Mouse (Mus musculus): ENCODE measurements around the gene Slc28a3.

The Slc28a3 gene

DNA sequence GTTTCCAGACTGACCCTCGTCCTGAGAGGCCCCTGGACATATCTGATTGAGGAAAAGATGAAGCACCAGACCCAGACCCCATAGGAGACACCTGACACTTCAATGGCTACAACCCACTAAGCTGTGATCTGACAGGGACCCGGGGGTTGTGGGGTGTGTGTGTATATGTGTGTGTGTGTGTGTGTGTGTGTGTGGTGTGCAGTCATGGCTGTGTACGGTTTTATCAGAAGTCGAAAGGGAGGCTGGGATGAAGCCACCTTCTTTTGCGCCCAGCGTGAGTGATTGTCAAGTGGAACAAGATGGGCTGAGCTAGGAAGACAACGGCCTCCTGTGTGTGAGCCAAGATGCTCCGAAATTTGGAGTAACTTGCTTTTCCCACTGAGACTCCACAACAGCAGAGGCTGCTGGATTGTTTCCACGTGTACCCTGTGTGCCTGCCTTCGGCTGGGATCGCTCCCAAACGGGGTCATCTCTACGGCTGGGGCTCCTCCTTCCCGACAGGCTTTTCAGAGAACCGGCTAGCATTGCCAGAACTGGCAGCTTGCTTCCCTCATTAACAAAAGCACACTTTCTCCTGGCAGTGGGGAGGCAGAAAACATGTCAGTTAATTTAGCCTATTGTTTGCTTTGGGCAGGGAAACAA is 50.1 kb downstream of the Slc28a3 start:
- no peak for DNase-seq

DNA sequence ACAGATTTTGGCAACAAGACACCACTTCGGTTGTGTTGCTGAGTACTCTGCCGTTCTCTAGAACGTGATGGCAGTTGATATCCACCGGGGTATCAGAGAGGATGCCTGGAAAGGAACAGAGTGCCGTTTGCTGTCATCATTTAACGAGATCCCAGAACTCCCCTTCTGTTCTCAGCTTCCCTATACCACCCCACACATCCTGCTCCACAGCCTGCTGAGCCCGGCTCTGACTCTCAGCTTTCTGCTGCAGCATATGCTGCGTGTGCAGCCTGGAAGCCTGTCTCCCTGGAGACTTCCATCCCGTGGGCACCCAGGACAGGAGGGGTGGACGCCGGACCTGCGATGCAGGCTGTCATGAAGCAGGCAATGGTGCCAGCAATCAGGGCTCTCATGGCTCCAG is 52.5 kb downstream of the Slc28a3 start:
- DNase-seq = no peak

DNA sequence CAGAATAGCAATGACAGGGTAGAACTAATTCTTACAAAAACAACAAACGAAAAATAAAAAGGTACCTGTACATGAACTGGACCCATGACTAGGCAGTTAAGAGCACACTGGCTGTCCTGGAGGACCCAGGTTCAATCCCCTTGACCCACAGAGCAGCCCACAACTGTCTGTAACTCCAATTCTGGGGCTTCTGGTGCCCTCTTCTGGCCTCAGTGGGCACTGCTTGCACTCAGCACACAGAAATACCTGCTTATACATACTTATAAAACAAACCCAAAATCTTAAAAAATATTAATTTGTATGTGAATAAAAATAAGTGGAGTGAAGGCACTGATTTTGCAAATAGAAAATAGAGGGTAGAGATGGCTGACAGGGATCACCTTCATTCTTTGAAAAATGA is 54.7 kb downstream of the Slc28a3 start:
- DNase-seq = no peak

DNA sequence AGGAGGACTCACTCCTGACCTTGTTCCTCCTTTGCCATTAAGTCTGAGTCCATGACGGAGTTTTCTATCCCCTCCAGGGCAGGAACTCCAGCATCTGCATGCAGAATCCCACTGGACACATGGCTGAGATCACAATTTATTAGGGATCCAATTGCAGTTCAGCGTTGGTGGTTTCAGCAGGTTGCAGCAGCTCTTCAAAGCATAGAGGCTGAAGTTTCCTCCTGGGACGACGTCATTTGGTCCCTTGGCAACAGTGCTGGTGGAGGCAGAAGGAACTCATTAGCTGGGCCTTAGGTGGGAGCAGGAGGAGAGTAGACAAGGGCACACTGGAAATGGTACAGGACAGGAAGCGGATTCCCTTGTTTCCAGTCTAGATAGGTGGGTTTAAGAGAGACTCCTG is 55.1 kb downstream of the Slc28a3 start:
- DNase-seq = no peak

DNA sequence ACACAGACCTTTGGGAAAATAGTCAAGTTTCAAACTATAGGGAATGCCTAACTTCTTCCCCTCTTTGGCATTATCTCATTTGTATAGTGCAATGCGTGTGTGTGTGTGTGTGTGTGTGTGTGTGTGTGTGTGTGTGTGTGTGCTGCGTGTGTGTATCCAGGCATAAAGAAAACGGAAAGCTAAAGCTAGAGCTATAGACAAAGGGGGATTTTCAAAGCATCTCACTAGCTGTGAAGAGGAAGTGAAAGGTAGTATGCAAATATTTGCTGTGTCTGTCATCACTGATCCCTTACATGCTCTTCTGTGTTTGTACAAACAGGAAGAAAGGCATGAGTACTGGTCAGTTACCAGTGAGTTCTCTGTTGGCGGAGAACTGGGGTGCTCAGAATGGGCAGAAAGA is 58.8 kb downstream of the Slc28a3 start:
- no peak for DNase-seq

DNA sequence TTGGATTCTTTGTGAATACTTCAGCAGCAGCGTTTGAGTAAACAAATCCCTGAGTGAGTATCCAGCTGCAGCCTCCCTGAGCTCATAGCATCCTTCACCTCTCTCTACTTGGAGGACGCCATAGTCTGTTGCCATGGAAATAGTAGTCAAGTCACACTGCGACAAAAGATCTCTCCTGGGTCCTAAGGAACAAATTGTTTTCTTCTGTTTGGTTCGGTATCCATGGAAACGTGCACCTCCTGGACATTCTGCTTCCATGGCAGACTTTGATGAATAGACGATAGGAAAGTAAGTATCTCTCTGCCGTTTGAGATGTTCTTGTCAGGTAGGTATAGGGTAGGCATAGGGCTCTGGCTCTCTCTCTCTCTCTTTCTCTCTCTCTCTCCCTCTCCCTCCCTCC is 63.1 kb downstream of the Slc28a3 start:
- no peak for DNase-seq

DNA sequence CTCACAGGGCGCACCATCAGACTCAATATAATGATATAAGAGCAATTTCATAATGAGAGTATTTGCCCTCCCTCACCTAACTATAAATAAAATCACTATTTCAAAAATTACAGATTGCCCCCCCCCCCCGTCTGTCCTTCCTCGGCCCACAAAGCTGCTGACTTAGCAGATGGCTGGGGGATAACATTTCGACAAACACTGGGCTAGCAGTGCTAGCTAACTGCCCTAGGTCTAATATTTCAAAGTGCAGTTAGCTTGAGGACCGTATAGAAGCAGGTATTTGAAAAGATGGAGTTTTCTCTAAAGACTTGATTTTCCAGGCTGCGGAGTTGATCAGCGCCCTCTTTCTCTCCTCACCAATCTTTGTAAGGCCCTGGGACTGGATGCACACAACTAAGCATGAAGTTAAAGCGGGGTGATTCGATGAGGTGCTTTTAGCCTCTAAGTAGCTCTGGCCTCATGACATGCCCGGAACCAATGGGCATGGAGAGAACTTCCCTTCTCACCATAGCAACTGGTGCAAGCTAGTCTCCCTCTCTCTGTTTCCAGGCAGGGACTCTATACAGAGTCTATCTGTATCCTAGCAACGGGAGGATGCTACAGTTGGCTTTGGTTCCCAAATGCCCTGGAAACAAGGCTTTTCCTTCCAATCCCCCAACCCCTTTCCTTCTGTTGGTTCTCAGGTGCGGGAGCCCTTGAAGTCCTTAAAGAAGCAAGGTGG is 66.8 kb downstream of the Slc28a3 start:
- DNase-seq = no peak

DNA sequence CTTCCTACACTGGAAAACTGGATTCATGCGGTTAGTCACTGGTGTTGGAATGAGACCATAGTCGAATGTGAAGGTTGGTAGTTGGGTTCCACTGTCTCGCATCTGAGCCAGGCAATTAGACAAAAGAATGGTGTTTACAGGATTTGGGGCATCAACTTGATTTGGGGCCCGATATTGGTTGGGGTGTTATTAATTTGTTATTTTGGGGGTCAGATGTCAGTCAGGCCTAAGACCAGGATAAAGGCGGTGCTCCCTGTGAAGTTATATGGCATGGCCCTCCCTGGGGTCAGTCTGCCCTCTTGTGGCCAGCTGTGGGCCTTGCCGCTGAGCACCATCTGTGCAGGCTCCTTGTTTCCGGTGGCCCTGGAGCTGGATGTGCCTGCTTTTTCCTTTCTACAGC is 67.6 kb downstream of the Slc28a3 start:
- DNase-seq = peak; percentile 81

DNA sequence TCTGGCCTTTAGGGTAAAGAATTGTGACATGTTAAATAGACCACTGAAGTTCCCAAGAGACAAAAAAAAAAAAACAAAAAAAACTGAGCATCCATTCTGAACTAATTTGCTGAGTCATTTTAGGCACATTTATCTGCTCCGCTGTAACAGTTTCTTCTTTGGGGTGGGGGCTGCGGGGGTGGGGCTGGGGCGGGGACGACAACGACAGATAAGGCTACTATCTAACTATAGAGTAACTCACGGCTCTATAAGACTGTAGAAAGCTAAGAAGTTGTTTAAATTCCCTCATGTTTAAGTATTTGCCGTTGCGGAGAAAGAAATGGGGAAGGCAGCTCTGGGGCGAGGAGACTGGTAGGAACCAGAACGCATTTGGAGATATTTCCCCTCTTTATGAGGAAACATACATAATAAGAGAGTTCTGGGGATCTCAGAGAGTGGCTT is 68.1 kb downstream of the Slc28a3 start:
- no peak for DNase-seq

DNA sequence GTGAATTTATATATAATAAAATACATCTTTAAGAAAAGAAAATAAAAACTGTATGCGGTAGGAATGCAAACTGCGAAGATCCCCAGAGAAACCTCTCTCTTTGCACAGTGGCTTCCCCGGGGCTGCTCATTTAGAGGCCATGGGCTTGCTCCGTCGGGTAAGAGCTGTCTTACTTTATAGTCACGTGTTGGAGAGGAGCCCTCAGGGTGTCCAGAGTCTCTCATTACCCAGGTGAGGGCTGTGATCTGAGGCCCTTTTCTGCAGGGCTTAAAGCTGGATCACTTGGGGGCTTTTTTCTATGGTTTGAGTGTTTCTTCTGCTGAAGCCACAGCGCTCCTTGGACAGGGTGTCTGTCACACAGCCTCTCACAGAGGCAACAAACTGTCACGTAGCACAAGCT is 68.5 kb downstream of the Slc28a3 start:
- DNase-seq = no peak

DNA sequence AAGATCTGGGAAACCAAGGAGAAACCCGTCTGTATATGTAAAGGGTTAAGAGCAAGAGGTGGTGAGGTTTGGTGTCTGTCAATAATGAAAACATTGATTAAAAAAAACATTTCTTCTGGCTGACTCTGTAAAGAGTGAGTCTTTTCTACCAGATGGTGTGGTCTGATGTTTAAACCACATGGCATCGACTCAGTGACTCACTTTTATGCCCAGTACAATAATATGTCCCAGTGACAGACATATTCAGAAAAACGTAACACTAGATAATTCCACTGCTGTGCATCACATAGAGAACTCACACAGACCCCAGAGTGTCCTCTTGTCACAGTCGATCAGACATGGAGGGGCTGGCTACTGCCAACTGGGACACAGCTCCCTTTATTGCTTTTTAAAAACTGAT is 69.1 kb downstream of the Slc28a3 start:
- no peak for DNase-seq

DNA sequence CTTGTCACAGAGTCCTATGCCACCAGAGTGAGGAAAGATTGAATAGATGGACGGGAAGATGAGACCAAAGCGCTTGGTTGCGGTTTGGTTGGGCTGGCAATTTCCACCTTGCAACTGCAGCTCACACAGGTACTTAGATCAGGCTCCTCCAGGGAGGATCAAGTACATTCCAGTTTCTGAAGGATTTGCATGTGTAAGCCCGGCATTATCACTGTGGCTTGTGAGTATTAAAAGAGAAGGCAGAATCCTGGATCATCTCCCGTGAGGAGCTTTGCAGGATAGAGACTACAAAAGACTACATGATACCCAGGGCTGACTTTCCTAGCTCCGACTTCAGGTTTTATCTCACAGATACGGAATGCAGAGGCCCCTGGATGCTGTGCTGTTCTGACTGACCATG is 71.7 kb downstream of the Slc28a3 start:
- DNase-seq = no peak

DNA sequence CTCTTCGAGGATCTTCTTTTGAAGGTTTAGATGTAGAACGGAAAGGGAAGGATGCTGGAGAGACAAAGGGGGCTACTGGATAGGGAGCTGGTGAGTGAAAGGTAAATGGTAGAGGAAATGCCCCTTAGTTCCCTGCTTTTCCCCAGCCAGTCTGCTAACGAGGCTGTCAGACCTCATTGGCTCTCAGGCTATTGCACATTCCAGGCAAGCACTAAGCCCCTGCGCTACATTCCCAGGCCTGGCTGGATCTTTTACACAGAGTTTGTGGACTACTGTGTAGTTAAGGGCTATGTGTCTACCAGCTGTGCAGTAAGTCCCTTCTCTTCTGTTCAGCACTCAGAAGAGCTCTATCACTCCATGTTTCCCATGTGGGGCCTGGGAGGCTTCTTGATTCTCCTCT is 72.3 kb downstream of the Slc28a3 start:
- no peak for DNase-seq

DNA sequence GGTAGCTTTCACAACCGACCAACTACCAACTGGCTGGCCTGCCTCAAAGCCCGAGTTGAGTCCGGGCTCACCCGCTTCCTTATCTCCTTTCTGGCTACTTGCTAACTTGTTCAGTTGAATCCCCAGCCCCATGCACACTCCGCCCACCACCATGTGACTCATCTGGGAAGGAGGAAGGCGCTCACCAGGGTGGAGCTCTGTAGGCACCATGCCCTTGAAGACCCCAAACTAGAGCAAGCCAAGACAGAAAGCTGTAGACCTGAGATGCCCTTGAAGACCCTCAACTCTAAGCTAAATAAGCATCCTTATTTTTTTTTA is 72.8 kb downstream of the Slc28a3 start:
- DNase-seq = no peak

DNA sequence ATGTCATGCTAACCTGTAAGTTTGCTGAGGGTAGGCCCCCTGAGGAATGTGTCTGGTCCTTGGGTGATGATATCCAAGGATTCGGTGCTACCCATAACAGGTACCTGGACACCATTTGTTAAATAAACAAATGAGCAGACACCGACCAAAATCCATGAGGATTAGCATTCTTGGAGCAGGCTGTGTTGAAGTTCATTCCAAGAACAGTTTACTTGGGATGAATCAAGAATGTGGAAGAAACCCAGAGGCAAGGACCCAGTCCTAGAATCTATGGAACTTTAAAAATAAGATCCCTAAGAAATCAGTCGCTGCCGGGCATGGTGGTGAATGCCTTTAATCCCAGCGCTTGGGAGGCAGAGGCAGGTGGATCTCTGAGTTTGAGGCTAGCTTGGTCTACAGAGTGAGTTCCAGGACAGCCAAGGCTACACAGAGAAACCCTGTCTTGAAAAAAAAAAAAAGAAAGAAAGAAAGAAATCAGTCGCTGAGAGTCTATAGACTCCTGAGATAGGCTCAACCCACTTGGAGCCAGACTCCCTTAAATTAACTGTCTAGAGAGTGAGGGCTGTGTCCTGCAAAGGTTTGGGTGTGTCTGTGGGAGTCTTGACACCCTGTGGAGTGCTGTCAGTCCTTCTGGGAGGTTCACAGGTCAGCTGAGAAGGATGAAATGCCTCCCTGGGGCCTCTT is 73.3 kb downstream of the Slc28a3 start:
- no peak for DNase-seq

DNA sequence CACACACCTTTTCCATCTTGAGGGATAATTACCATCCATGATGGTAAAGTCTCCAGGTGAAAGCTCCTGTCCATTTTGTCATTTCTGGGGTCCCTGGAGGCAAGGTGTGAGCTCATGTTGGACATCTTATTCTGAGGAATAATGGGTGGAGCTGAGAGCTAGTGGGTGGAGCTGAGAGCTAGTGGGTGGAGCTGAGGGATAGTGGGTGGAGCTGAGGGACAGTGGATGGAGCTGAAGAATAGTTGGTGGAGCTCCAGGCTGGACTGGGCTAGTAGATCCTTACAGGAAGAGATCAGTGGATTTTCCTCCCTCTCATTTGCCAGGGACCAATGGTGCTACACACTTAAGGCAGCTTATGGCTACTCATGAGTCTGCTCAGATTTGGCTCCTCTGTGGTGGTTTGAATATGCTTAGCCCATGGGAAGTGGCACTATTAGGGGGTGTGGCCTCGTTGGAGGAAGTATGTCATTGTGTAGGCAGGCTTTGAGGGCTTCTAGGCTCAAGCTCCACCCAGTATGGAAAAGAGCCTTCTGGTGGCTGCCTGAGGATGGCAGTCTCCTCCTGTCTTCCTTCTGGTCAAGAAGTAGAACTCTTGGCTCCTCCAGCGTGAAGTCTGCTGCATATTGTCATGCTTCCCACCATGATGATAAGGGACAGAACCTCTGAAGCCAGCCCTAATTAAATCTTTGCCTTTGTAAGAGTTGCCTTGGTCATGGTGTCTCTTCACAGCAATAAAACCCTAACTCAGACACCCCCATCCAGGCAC is 74.0 kb downstream of the Slc28a3 start:
- DNase-seq = no peak

DNA sequence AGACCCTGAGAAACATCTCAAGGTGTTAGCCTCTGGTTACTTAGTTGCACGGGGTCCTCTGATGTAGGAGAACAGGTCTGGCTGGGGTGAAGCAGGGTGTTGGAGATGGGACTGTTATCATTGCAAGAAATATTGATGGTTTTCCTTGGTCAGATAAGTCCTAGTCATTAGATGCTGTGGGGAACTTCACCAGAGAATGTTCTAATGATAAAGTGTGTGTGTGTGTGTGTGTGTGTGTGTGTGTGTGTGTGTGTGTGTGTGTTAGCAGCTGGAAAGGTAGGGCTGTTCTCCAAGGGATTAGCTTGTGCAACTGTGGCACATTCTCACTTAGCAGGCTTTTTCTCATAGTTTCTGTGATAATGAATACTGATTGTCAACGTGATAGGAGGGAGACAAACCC is 75.4 kb downstream of the Slc28a3 start:
- no peak for DNase-seq

DNA sequence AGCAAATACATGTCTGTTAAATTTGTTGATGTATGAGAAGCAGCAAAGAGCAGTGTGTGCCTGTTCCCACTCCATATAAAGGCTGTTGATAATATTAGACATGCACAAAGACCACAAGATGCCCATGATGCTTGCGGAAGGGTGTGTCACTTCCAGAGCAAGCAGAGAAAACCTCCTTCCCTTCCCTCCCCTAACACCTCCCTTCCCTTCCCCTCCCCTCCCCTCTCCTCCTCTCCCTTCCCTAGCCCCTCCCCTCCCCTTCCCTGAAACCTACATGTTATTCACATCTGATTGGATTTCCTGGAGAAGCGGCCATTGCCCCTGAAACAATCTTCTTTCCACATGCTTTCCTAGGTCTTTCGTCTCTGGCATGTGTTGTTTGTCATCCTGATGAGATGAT is 75.8 kb downstream of the Slc28a3 start:
- no peak for DNase-seq

DNA sequence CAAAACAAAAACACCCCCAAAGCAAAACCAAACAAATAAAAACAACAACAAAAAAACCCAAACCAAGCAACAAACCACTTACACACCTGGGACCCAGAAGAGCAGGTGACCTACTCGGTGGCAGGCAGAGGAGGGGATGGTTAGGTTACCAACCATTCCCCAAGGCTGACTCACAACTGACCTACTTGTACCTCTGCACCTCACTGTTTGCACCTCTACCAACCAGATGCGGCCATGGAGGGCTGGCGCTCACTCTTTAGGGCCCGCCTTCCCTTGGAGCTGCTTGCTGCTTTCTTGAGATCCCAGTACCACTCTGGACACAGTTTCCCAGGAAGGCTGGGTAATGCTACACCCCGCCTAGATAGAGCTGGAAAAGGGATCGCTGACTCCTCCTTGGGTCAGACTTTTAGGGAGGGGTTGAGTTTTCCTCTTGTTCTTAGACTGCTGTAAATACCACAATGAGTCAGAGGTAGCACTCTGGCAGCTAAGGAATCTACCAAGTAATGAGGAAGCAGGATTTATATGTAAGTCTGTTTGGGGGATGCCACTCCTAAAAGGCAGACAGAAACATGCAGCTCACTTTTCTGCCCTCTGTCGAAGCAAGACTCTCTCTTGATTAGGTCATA is 76.3 kb downstream of the Slc28a3 start:
- no peak for DNase-seq

DNA sequence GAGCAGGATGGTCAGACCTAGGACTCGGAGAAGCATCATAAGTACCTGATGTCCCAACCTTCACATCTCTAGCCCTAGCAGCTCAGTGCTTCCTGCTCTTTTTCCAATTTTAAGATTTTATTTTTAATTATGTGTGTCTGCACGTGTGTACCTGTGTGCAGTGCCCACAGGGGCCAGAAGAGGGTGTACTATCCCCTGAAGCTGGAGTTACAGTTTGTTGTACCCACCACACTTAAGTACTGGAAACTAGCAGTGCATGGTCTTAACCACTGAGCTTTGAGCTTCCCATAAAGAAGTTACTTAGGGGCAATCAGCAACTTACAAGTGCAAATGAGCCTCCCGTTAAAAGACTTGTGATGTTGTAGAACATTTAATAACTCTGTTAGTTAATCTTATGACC is 86.1 kb downstream of the Slc28a3 start:
- no peak for DNase-seq

DNA sequence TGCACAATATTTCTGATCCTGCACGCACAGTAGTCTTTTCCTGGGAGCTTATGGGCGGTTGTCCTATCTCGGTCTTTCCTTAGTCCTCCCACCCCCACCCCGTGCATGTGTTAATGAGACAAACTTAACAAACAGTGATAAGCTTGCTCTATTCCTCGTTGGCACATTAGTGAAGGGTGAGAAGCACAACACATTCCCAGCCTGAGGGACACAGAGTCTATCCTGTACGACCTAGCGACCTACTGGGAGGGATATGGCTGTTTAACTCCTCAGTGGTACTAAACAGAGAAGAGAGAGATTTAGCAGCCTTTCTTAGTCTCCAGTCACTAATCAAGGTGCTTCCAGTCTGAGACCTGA is 86.9 kb downstream of the Slc28a3 start:
- no peak for DNase-seq

DNA sequence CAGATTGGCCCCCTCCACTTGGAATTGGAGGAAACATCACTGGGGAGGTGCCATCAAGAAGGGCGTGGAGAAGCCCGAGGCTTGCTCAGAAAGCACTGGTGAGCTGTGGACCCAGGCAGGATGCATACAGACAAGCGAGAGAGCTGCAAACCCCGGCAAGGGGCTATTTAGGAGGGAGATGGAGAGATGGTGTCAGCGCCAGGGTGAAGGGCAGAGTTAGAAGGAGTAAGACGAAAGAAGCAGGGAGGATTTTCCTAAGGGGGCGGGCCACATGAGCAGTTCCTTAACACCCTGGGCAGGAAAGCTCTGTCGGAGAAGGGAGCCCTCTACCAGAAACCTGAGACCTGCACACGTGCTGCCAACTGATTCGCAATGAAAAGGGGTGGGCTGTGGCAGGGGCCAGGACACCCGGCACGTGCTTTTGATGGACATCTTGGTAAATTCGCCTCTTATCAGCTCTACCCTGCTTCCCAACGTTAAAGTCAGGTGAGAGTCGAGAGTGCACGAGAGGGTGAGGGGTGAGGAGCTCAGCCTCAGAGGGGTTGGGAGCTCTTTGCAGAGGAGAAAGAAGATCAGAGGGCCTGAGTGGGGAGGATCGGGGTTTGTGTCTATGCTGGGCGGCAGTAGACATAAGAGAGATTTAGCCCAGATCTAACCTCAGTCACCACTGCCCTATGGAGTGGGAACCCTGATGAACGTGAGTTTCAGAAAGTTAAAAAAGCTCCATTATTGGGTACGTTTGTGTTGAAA is 87.5 kb downstream of the Slc28a3 start:
- no peak for DNase-seq

Data from kidney, postnatal 14 days (tissue).